Mouse (Mus musculus) bone marrow macrophage, adult 2 months (primary cell): ENCODE results near the gene Dppa5a.

Experiments
- CTCF ChIP-seq: IDR thresholded peaks from 2 replicates; pipeline ENCODE4 v1.5.1; 2012; ENCODE audit warnings: low read depth, mild to moderate bottlenecking, low read length, moderate library complexity
- POLR2A ChIP-seq: IDR thresholded peaks from 2 replicates; pipeline ENCODE4 v1.6.1; 2012; ENCODE audit warnings: mild to moderate bottlenecking, low read depth, low read length, borderline replicate concordance

- TF ChIP-seq CTCF (no peak), POLR2A (no peak)
Measured at GRCm38 (mm10) chr9:78360484-78360872, 7.5 kb downstream of the Dppa5a start.
